Mouse (Mus musculus) inflammation-experienced regulatory T-cells, adult 6 months (primary cell): ENCODE measurements around the gene Stk25. TPM values are rescaled to one million over a fixed set of nuclear protein-coding genes. Genes with fewer than 3 reads are reported as not detected.
"Not testable (repeated sequence)": the region's sequence is repeated elsewhere in the genome, so short reads cannot be mapped to it uniquely, and the experiment has no call there.

Experiments
- ATAC-seq: one replicate; pipeline ENCODE4 v1.8.0; 2017
- polyA plus RNA-seq, 3 experiments: library from polyadenylated mRNA; unstranded; fragments of 100-300 nt; shearing (Covaris generic); gene quantifications; one replicate each; pipeline ENCODE4 v1.2.1; 2017

Stk25 gene
- 10 to 100 TPM; 30.5 to 33.7 (median 32.4) TPM for polyA plus RNA-seq

- not testable (repeated sequence) for ATAC-seq
Observed at GRCm38 (mm10) chr1:93658559-93658958, at the start of gene Stk25. TSS of gene Stk25 (minus strand) at chr1:93658659.

- ATAC-seq = no peak
Observed at GRCm38 (mm10) chr1:93705389-93705788, 46.9 kb upstream of the Stk25 start.

- ATAC-seq = no peak
Observed at GRCm38 (mm10) chr1:93704341-93704740, 45.9 kb upstream of the Stk25 start.

- no peak for ATAC-seq
Observed at GRCm38 (mm10) chr1:93703472-93704048, 45.1 kb upstream of the Stk25 start.

- ATAC-seq = no peak
Observed at GRCm38 (mm10) chr1:93702106-93702505, 43.6 kb upstream of the Stk25 start.

- no peak for ATAC-seq
Observed at GRCm38 (mm10) chr1:93699159-93699558, 40.7 kb upstream of the Stk25 start.

GRCm38 (mm10) chr1:93697317-93697716 lies 38.9 kb upstream of the Stk25 start:
- ATAC-seq = no peak

GRCm38 (mm10) chr1:93694966-93695365 lies 36.5 kb upstream of the Stk25 start:
- no peak for ATAC-seq

- ATAC-seq = no peak
Observed at GRCm38 (mm10) chr1:93693943-93694342, 35.5 kb upstream of the Stk25 start.

GRCm38 (mm10) chr1:93693502-93693901 lies 35.0 kb upstream of the Stk25 start:
- ATAC-seq = no peak

GRCm38 (mm10) chr1:93692773-93693172 lies 34.3 kb upstream of the Stk25 start:
- ATAC-seq = no peak

GRCm38 (mm10) chr1:93691786-93692357 lies 33.4 kb upstream of the Stk25 start:
- ATAC-seq = no peak

GRCm38 (mm10) chr1:93691106-93691505 lies 32.6 kb upstream of the Stk25 start:
- no peak for ATAC-seq

- no peak for ATAC-seq
Observed at GRCm38 (mm10) chr1:93689901-93690496, 31.5 kb upstream of the Stk25 start.

GRCm38 (mm10) chr1:93688154-93688553 lies 29.7 kb upstream of the Stk25 start:
- ATAC-seq = no peak

GRCm38 (mm10) chr1:93686961-93687320 lies 28.5 kb upstream of the Stk25 start:
- no peak for ATAC-seq

GRCm38 (mm10) chr1:93686245-93686960 lies 27.9 kb upstream of the Stk25 start:
- ATAC-seq = no peak

- ATAC-seq = no peak
Observed at GRCm38 (mm10) chr1:93685401-93686244, 27.2 kb upstream of the Stk25 start, which contains the start of gene Bok. TSS of gene Bok (plus strand) at chr1:93685660.

- ATAC-seq = no peak
Observed at GRCm38 (mm10) chr1:93679889-93680568, 21.6 kb upstream of the Stk25 start.

GRCm38 (mm10) chr1:93678386-93678785 lies 19.9 kb upstream of the Stk25 start:
- ATAC-seq = no peak

- no peak for ATAC-seq
Observed at GRCm38 (mm10) chr1:93672682-93673081, 14.2 kb upstream of the Stk25 start.

GRCm38 (mm10) chr1:93669941-93670340 lies 11.5 kb upstream of the Stk25 start:
- ATAC-seq = no peak
